Mouse (Mus musculus): ENCODE measurements around the gene Tmem202. TPM values are rescaled to one million over a fixed set of nuclear protein-coding genes. Genes with fewer than 3 reads are reported as not detected.

The Tmem202 gene
- 1 to 10 TPM in 1 of 2 experiments, under 1 TPM in 1; 0.88 to 1.6 TPM for total RNA-seq (2021)
- long read RNA-seq, experiment 1, partial matches to known transcripts: 0 of 2 reads
- long read RNA-seq, experiment 1, other reads (novel, unspliced or antisense): 2 of 2 reads
- long read RNA-seq, experiment 2, partial matches to known transcripts: 0 of 2 reads
- long read RNA-seq, experiment 2, other reads (novel, unspliced or antisense): 2 of 2 reads

DNA sequence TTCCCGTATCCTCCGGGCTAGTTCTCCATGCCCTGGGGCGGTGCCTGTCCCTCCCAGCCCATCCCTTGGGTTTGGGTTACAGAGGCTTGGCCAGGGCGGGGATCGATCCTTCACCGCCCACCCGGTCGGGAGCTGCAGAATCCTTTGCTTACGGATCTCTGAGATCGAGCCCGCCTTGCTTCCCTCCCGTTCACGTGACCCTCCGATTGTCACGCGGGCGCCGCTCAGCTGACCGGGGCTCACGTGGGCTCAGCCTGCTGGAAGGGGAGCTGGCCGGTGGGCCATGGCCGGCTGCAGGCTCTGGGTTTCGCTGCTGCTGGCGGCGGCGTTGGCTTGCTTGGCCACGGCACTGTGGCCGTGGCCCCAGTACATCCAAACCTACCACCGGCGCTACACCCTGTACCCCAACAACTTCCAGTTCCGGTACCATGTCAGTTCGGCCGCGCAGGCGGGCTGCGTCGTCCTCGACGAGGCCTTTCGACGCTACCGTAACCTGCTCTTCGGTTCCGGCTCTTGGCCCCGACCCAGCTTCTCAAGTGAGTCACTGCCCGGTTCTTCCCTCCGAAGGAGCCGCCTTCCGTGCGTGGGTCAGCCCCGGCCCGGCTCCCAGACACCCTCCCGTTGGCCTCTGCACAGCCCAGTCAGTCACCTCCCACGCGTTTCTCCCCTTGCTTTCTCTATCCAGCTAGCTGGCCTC lies at the start of gene Tmem202, which contains the start of gene Hexa:
Gene Tmem202, minus strand, starts transcription at position 407 of the 697 bp plus-strand sequence.
Gene Hexa, plus strand, starts transcription at position 100 of the 697 bp plus-strand sequence.
- peak; percentile 89 for DNase-seq

DNA sequence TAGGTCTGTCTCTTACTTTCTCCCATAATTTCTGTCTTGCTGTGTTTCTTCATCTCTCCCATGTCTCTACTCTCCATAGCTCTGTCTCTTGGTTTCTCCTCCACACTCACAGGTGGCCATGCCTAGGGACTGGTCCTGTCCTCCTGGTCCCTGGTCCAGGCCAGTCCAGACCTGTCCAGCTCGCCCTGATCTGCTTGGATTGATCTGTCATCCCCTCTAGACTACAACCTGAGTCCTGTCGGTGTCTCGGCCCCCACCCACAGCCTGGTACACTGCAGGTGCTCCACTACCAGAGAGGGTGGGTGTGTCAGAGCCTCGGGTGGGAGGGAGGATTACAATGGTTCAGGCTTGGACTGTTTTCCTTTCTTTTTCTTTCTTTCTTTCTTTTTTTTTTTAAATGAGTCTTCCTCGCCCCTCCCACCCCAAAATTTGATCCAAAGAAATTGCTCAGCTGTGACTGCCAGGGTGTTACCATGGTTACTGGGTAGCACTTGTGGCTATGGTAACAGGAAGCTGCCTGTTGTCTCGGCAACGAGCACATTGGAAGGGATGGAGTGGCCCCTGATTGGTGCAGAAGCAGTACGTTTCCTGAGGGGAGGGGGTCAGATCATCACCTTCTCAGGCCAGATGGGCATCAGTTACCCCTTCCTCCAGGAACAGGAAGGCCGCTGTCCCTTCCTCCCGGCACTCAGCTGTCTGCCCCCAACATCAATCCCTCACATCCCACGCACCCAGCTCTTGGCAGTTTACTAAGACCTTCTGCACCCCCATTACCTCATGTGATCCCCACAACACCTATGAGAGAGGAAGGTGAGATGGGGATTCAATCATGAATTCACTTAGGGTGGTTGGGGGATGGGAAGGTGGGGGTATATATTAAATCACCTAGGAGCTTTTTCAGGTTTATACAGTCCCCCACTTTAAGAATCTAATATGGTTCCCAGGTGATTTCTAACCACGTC lies 49.3 kb upstream of the Tmem202 start:
- no peak for DNase-seq

DNA sequence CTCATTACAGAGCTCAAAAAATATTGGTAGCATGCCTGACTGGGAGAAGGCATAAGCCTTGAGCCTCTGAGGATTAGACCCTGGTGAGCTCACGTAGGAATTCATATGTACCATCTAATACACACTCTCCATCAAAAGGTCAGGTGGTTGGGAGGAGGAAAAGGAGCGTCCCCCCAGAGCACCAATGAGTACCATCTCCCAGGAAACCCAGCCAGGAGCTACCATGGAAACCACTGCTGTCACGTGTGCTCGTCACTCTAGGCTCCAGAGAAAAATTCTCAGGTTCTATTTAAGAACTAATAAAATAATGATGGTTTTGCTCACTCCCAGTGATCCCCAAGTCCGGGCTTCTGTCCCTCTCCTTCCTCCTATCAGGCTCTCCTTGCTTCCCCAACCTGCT lies 48.6 kb upstream of the Tmem202 start:
- no peak for DNase-seq

DNA sequence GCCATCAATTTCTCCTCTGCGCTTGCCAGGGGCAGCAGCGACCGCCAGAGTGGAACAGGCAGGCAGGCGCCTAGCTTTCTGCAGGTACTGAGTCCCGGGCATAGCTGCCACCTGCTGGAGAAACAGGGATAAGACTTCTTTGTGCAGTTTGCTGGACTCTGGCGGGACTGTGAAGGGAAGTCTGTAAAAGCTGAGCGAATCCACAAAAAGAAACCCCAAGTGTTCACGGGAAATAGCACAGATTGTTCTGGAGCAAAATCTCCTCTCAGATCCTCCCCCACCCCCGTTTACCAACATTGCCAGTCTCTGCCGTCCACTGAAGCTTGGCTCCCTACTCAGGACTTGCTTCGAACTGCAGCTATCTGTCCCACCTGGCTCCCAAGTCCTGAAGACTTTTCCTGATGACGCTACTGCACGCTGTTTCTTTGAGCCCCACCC lies 45.2 kb upstream of the Tmem202 start:
- DNase-seq: peak; percentile 80

DNA sequence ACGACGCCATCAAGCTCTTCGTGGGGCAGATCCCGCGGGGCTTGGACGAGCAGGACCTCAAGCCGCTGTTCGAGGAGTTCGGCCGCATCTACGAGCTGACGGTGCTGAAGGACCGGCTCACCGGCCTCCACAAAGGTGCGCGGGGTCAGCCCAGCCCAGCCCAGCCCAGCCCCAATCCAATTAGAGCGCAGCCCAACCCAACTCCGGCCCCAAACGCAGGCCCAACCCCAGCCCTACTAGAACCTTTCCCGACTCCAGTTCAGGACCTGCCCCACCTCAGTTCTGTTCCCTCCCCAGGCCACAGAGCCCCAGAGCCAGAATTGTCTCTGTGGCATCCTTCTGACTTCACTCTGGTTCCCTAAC lies 38.8 kb upstream of the Tmem202 start:
- no peak for DNase-seq

DNA sequence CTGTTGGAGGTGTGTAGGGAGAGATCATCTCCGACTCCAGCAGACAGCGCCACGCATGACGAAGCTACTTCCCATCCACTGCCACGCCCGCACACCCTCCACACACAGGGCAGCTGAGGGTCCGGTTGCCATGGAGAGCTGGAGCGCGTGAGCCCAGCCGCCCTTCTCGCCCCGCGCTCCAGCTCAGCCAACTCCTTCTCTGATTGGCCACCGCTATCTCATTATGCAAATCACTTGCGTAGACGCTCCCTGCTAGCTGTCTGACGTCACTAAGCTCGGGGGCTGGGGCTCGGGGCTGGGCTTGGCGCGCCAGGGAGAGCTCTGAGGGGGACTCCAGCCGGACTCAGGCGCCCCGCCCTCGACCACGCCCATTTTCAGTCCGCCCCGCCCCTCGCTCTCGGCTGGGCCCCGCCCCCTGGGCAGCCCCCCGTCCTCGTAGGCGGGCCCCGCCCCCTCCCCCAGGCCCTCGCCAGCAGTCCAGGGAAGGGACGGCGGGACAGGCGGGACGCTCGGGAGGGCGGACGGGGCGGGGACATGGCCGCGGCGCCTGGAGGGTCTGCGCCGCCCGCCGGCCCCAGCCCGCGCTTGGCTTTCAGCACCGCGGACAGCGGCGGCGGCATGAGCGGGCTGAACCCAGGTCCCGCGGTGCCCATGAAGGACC lies 38.3 kb upstream of the Tmem202 start, which contains the start of gene Celf6:
Gene Celf6, plus strand, starts transcription at position 74 of the 661 bp plus-strand sequence.
- DNase-seq: peak; percentile 95

DNA sequence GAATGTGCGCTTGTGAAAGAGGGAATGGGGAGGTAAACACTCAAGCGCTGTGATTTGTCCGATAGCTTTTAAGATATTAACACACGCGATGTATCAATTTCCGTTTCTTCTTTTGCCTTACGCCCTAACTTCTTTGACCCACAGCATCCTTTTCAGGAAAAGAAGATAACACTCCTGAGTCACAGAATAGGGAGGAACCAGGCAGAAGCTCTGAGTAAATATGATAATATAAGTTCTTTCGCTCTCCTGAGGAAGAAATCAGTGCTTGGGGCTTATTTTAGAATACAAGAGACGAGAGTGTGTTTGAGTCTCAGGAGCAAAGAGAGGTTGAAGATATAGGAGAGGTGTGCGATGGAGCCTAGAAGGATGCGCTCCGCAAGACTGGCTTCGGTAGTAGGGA lies 37.8 kb upstream of the Tmem202 start:
- DNase-seq: no peak

DNA sequence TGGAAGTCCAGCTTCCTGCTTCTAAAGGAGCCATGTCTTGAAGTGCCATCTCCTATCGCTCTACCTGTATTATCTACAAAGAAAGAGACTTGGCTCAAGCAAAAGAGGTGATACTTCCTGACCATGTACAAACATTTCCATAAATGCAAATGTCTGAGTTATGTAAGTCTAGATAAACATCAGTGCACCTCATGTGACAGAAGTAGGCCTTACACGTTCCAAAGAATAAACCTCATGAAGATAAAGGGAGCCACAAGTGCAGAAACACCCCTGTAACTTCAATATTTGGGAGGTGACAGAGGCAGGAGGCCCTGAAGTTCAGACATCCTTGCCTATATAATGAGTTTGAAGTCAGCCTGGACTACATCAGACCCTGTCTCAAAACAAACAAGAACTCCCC lies 32.2 kb upstream of the Tmem202 start:
- no peak for DNase-seq

DNA sequence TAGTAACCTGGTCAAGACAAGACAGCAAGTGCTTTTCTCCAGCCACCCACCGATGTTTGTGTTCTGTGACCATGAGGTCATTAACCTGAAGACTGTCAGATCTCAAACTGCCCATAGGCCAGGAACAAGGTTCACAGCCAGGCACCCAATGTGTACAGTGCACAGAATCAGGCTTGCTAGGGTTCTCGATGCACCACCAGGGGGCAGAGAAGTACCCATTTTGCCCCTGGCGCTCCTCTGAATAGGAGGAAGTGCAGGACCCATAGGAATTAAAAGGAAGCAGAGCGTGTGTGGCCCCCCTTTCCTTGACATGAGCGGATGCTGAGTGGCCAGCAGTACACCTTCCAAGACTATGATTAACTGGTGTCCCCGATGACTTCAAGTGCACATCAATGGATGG lies 27.5 kb upstream of the Tmem202 start:
- DNase-seq: peak; percentile 78

DNA sequence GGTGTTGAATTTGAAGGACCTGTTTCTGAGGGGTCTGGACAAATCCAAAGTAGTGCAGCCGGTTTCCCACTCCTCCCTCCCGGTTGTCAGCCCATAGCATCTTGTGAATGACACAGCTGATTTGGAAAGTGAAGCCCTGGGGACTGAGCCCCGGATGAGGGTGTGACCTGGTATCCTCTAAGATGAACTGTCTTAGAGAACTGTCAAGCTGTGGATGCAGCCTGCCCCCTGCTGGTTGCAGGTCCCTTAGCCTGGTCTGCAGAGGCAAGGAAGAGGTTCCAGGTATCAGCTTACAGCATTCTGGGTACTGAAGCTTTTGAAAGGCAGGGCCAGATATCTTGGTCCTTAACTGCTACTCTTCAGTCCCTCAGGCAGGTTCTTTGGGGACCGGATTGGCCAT lies 26.0 kb upstream of the Tmem202 start:
- DNase-seq: peak; percentile 89

DNA sequence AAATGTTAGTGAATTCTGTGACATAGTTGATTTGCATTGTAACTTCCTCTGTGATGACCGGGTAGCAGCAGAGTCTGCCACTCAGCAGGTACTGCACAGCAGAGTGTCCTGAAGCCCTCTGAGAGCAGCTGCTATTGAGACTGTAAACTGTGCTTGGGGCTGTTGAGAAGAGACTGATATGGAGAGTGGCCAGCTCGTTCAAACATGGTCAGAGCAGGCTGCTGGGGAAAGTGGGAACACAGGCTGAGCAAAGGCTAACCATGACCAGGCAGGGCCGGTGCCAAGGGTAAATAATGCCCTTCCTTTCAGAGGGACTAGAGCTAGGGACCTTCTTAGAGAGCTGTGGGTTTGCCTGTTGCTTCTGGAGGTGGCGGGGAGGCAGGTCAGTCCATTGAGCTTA lies 14.1 kb upstream of the Tmem202 start:
- DNase-seq: no peak

DNA sequence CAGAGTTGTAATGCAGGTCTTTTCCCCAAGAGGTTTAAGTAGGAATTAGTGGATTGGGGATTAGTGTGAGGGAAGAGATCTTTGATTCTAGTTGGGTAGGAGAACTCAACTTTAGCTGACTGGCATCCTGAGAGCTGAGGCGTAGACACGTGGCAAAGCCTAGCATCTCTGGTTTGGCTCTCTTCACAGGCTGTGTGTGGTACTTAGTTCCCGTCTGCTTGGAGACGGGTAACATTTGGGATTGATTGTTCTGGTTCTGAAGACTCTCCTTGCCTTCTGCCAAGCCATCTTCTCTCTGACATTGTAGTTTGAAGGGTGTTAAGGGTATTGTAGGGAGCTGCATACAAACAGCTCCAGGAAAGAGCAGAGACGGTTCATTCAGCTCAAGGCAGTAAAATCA lies 13.0 kb upstream of the Tmem202 start:
- no peak for DNase-seq

DNA sequence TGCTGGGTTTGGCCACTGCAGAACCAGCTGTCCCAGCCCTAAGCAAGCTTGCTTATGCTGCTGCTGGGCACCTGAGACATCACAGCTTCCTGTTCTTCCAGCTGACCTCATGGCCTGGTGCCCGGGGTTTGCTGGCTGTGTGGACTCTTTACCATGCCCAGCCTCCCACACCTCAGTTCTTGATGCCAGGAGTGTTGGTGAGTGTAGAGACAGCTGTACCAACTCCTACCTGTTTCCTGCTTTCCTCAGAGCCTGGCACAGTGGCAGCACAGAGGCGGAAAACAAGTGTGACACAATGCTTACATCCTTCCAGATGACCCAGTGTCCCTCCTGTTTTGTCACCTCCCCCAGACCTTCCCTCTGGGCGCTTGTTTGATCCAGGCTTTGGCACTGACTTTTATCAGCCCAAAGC lies 12.0 kb upstream of the Tmem202 start:
- peak; percentile 60 for DNase-seq

DNA sequence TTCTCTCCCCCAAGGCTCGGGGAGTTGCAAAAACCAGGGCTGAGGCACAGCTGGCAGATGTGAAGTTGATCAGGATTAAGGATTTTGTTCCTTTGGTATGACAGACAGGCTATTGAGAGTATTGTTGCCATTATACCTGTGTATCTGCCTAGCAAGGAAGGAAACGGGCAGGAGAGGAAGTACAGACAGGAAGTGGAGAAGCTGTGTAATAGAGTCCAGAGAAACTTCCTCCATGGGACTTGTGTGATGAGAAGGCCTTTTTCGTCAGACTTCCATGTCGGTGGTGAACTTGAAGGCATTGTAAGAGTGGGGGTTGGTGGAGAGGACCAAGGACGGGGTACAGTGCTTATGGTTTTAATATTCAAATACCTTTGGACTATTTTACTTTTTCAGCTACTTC lies 11.4 kb upstream of the Tmem202 start:
- DNase-seq: no peak

DNA sequence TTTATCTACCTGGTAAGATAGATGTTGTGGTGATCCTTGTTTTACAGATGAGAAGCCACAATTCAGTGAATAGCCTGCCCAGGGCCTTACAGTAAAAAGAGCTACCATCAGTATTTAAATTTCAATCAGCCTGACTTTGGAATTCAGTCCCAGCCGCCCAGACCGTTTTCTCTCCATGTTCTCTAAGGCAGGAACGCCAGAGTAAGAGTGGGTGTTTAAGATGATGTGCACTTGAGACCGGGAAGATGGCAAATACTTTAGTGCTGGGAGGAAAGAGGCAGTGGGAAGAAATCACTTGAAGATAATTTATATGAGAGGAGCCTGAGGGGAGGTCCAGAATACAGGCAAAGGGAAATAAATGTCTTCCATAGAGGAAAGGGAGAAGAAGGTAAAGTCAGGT lies 10.4 kb upstream of the Tmem202 start:
- DNase-seq: no peak

DNA sequence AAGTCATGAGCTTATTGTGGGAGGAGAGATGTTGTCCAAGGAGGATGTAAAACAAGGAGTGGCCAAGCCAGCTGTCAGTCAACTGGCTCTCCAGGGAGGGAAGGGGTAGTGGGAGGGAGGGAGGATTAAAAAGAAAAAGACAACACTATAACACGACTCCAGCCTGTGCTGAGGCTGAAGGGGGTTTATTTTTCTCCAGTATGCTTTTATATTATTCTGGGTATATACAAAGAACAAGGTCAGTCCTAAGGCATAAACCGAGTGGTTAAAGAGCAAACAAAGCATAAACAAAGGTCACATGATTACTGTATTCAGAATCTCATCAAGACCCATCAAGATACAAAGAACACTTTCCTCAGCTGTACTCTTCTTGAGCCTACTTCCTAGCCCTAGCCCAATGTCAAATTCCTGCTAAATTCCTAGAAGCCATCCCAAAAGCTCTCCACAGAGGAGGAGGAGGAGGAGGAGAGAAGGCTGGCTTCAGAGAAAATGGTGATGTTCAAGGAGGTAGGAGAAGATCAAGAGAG lies 9.4 kb upstream of the Tmem202 start:
- no peak for DNase-seq

DNA sequence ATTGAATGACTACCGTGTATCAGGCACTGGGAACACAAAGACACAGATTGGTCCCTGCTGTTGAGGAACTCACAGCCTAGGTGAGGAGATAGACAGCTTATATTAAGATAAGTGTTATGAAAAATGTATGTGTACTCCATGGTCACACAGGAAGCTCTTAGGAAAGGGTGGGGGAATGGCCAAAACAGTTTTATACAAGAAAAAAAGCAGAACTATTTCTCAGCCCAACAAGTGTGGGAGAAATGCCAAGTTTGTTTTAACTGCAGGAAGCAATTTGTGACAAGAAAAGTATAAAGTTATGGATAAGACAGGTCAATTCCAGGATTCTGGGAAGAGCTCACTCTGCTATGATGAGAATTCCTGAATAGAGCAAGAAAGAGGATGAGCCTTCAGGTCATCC lies 8.2 kb upstream of the Tmem202 start:
- DNase-seq: no peak

DNA sequence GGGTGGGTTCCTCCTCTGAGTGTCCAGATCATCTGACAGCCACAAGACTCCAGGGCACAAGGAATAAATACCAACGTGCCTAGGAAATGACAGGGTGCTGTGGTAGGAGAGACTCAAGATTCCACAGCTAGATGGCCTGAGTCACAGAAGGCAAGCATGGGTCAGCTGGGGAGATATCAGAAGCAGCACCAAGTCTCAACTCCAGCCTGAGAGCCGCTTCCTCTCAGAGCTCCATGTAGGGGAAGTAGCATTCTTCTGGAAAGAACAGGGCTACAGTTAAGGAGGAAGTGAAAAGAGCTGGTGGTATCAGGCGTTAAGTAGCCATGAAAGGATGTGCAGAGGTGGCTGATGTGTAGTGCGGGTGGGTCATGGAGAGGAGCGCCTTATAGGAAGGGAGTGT lies 5.1 kb upstream of the Tmem202 start:
- no peak for DNase-seq

DNA sequence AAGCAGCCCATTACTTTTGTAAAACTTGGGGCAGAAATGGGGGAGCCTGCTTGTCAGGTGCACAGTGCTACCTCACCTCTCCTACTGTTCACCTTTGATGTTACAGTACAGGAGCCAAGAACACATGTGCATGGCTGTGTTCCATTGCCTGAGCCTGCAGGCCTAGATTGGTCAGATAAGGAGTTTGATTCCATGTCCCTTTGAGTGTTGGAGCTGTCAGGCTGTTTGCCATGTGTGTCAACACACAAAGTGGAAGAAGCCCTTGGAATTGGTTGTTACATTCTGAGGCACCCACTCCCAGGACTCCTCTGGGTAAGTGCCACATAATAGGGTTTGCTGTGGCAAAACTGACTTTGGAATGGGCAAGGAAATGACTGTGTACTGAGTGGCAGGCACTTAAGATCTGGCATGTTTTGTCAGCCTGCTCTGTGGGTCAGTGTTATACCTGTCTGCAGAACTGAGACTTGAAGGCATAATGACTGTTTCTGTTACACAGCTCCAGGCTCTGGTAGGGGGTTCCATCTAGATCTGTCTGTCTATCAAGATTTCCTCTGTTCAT lies 3.2 kb upstream of the Tmem202 start:
- DNase-seq: no peak

DNA sequence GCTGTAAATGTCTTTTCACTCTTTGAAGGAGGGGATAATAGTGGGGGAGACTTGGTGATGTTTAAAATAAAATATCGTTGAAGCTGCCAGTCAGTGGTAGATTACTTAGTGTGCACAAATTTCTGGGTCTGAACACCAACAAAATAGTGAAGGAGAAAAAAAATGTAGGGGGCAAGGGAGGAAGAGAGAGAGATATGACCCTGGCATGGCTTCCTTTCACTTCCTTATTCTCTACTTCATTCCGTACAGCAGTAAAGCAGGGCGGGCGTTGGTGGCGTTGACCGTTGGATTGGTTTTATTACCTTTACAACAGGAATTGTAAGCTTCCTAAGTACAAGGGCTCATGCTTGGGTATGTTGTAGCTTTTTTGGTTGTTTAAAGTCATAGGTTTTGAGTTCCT lies 2.0 kb upstream of the Tmem202 start:
- no peak for DNase-seq

DNA sequence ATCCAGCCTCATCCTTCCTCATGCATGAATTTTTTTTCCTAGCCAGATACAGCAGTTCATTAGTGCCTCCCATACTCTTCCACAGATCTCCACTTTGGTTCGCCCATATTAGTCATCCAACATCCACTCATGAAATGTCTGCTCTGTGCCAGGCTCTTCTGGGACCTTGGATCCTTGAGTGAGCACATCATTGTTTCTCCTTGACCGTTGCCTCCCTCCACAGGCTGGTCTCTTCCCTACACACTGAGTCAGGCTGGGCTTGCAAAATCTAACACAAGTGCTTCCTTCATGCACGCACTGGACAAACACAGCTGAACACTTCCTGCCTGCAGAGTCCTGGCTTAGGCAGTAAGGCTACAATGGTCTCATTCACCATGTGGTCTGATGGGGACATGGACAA lies 2.0 kb downstream of the Tmem202 start:
- DNase-seq: peak; percentile 62

DNA sequence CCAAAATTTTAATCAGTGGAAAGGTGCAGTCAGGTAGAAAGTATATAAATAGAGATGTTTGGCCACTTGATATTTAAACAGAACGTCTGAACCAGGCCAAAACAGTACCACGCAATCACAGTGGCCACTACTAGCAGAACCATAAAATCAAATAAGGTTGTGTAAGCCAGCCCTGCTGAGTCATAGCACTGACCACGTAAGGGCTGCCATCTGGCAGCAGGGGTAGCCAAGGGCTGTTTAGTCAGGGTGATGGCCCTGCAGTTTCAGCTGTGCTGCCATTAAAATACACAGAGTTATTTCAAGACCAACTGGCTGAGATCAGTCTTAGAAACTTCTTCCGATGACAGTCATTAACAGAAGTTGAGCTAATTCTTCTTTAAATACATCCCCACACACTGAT lies 5.8 kb downstream of the Tmem202 start:
- peak; percentile 68 for DNase-seq

Measured in adrenal gland, postnatal 10 days (tissue).